Mouse (Mus musculus) lung, postnatal 14 days (tissue): ENCODE results near the gene Adamts16.
A peak's percentile ranks its signal among the peaks of the same experiment; 100 is the strongest.

ENCODE experiments used
- DNase-seq: peaks from one replicate; pipeline ENCODE4 v3.0.0; 2021

Gene Adamts16

GRCm38 (mm10) chr13:70702904-70703303 is 138.7 kb downstream of the Adamts16 start:
- DNase-seq = no peak

- DNase-seq = no peak
Measured at GRCm38 (mm10) chr13:70698812-70699387, 142.7 kb downstream of the Adamts16 start.

- no peak for DNase-seq
Measured at GRCm38 (mm10) chr13:70689452-70689960, 152.1 kb downstream of the Adamts16 start.

GRCm38 (mm10) chr13:70685825-70686224 is 155.8 kb downstream of the Adamts16 start:
- DNase-seq = no peak

GRCm38 (mm10) chr13:70684976-70685609 is 156.5 kb downstream of the Adamts16 start:
- DNase-seq = peak; percentile 6

- DNase-seq = no peak
Measured at GRCm38 (mm10) chr13:70681411-70682183, 160.0 kb downstream of the Adamts16 start.

- no peak for DNase-seq
Measured at GRCm38 (mm10) chr13:70680316-70680715, 161.3 kb downstream of the Adamts16 start.
